Mouse (Mus musculus): Measurements from ENCODE around the gene Trpc1.

The Trpc1 gene

GRCm38 (mm10) chr9:95696581-95696980 lies 53.6 kb downstream of the Trpc1 start:
- DNase-seq, result peak; percentile 65

DNA sequence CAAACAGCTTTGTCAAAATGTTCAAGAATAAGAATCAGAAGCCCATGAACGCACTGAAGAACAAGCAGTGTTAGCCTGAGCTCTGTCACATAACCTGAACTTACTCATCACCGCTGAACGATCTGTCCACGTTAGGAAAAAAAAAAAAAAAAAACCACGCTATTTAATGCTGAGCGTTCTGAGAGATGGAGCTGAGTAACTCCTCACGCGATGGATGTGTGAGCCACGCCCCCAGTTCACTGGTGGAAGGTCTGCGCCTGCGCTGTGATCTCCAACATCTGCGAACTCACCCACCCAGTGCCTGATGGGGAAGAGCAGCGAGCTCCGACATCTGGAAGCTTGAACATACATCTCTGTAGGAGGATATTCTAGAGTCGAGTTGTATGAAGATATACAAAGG lies 55.2 kb downstream of the Trpc1 start:
- peak; percentile 46 for DNase-seq

GRCm38 (mm10) chr9:95694526-95694925 lies 55.6 kb downstream of the Trpc1 start:
- peak; percentile 78 for DNase-seq

GRCm38 (mm10) chr9:95693528-95694100 lies 56.6 kb downstream of the Trpc1 start:
- DNase-seq, result peak; percentile 74

DNA sequence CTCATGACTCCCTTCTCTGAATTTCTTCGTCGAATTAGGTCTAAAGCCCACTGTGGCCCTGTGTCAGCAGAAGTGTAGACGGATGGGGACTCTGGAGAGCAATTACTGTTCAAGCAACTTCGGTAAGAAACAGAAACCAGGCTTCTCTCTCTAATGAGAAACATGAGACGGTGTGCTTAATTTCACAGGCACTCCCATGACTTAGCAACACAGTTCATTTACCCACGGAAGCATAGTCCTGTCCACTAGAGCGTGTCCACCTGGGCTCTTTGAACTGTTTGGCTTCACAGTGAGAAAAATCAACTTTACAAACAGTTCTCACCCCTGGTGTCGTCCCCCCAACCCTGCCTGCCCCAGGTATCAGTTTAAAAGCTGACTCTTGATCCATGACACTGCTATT lies 57.4 kb downstream of the Trpc1 start:
- DNase-seq, result peak; percentile 39

GRCm38 (mm10) chr9:95688064-95688463 lies 62.1 kb downstream of the Trpc1 start:
- peak; percentile 90 for DNase-seq

DNA sequence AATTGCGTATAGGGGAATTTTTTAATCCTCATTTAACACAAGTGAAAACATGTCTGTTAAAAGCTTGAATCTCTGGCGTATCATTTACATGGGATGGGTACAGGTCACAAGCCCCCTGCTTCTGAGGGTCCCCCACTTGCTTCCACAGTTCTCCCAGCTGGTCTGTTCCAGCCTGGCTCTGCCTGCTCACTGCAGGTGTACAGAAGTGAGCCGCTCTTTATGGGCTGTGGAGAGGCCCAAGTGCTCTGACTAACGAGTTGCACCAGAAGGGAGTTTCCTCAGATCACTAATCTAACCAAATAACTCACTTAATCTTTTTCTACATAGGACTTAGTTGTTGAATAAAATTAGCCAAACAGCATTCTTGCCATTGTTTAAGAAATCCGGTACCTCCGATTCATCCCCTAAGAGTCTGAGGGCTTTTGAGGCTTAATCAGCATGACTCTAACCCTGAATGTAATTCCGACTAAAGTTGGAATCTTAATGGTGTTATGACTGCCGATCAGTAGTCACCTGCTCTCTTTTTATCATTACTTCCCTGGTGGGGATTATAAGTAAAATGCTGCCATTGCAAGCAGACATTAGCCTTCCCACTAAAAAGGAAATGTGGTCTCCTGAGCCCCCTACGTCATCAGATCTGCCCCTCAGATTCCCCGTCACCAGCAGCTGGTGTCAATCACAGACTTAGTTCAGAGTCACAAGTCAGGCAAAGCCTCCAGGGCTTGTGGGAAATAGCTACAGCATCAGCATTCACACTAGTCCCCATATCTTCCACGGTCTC lies 64.3 kb downstream of the Trpc1 start:
- peak; percentile 80 for DNase-seq

GRCm38 (mm10) chr9:95680691-95681090 lies 69.5 kb downstream of the Trpc1 start:
- no peak for DNase-seq

- DNase-seq, result no peak
These were observed 70.2 kb downstream of the Trpc1 start for GRCm38 (mm10) chr9:95679966-95680365.

- DNase-seq, result no peak
These were observed 74.2 kb downstream of the Trpc1 start for GRCm38 (mm10) chr9:95676021-95676420.

DNA sequence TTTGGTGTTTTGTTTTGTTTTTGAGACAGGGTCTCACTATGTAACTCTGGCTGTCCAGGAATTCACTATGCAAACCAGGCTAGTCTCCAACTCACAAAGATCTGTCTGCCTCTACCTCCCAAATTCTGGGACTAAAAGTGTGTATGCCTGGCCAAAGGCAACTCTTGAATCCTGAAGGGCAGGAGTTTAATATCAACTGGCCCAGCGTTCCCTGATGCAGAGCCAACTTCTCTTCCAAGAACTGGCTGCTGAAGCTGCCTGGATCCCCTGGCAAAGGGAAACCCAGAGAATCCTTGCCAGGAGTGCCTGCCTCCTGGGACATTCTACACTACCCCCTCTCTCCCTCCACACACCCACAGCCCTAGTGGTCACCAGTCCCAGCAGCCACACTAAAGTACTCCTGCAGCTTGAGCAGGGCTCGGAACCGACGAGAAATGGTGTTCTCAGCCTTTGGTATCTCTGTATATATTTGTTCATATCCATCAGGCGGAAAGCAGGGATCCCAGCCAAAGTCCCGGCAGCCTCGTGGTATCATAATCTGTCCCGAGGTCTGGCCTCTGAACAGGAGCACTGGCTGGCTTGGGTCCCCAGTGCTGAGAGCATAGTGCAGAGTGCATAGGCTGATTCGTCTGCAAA lies 75.0 kb downstream of the Trpc1 start:
- peak; percentile 99 for DNase-seq

DNA sequence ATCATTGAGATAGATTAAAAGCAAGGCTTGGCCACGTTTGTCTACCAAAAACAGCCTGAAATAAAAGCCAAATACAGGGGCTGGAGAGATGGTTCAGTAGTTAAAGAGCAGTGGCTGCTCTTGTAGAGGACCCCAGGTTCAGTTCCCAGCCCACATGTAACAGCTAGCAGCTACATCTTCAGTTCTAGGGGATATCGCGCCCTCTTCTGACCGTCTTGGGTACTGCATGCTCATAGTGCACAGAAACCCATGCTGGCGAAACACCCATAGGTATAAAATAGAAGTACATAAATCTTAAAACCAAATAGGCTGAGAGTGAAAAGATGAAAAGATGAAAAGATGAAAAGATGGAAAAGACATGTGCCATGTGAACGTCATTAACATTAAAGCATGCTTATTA lies 77.4 kb downstream of the Trpc1 start:
- no peak for DNase-seq

GRCm38 (mm10) chr9:95672331-95672730 lies 77.8 kb downstream of the Trpc1 start:
- DNase-seq, result no peak

DNA sequence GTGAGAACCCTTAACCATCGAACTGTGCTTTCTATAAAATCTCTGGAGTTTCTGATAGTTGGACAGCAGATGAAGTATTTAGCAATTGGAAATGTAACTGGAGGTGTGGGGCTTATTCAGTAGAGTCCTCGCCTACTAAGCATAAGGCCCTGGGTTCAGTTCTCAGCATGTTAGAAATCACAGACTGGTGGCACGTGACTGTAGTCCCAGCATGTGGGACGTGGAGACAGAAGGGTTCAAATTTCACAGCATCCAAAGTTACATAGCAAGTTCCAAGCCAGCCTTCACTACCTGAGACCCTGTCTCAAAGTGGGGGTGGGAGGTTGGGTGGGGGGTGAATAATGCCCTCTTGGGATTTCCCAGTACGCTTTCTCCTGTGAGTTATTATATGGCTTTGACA lies 81.9 kb downstream of the Trpc1 start:
- no peak for DNase-seq

DNA sequence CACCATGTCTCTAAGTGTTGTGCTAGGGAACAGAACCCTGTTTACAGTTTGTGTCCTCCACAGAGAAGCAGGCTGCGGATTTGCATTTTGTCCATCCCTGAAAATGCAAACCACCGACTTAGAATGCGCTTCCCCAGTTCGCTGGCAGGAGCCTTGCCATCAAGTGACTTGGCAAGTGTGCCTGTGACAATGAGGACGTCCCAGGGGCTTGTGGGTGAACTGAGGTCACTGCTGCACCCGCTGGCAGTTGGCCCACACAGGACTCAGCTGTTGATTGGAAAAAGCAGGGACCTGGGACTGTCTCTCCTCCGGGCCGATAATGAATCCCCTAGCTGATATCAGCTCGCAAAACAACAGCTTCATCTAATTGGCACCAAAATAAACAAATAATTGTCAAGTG lies 82.3 kb downstream of the Trpc1 start:
- DNase-seq, result peak; percentile 98

GRCm38 (mm10) chr9:95665835-95666234 lies 84.3 kb downstream of the Trpc1 start:
- DNase-seq, result peak; percentile 95

DNA sequence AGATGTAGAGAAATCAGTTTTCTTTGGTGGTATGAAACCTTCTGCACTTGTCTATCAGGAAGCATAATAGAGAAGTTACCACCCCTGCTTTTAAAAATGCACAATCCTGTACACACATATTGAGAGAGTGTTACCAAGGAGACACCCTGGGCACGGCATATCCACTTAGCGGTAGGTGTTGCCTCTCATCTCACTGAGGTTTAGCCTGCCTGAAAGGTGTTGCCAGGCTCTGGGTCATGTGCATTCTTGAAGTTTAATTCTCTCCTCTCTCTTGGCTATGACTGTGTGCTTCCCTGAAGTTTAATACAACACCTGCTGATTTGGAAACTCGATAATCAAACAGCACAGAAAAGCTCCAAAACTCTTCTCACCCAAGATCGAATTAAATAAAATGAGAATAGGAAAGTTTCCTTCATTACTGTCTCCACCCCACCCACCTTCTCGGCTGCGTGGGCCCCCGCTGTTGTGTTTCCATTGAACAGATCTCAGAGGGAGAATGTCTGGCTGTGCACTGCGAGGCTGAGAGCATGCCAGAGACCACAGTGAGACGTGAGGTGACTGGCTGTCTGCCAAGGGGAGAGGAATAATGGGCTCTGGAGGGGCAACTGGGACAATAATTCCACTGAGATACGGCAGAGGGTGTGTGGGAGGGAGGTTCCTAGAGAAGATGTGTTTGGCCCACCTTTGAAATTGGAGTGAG lies 85.7 kb downstream of the Trpc1 start:
- no peak for DNase-seq

GRCm38 (mm10) chr9:95657941-95658340 lies 92.2 kb downstream of the Trpc1 start:
- DNase-seq, result peak; percentile 92

Measured in heart, adult 11 months (tissue).